Mouse (Mus musculus) cerebellum, adult 2 months (tissue): ENCODE results near the gene Dnttip1.

Experiments
- CTCF ChIP-seq: fragments of 200-500 bp; IDR thresholded peaks from 2 replicates; pipeline ENCODE4 v1.5.1; 2011; ENCODE audit warnings: low read depth, mild to moderate bottlenecking, control low read depth, low read length, moderate library complexity, borderline replicate concordance; ENCODE audit not compliant: insufficient read depth
- POLR2A ChIP-seq: fragments of 200-500 bp; IDR thresholded peaks from 2 replicates; pipeline ENCODE4 v1.6.1; 2011; ENCODE audit warnings: low read length, control low read depth, borderline replicate concordance; ENCODE audit not compliant: insufficient read depth

GRCm38 (mm10) chr2:164790451-164790850 lies 44.7 kb downstream of the Dnttip1 start:
- no peak for TF ChIP-seq CTCF
- TF ChIP-seq POLR2A = no peak
